ENCODE assay signal across 15 mouse cellular contexts in genomic region chr11:22247736-22248135, GRCm38 (mm10).
DNase-seq lines count a peak whose midpoint lies in the region.
"Had no signal": no experiment of that assay in that cellular context is flagged by ENCODE, and none has a peak within 500 bp of the region (broad histone marks: within the 10 kb centered on the region; RNA-seq: fewer than 3 reads in every experiment).

No protein-coding gene starts in this region.

- peak; percentile 15 for DNase-seq in gastrocnemius, adult 18-20 months (ENCODE audit: low spot score)
- no peak for DNase-seq in gastrocnemius, postnatal 14 days
- DNase-seq in lung, postnatal 25 days (ENCODE audit: low spot score): peak; percentile 17
- no peak for DNase-seq in lung, postnatal 10 days
- DNase-seq in 3T3-L1 (ENCODE audit: low read depth, low spot score): peak; percentile 51
- peak; percentile 57 for DNase-seq in skeletal muscle tissue, adult 2 months (ENCODE audit: low read depth, low spot score)
- no peak for DNase-seq in right cerebral cortex, postnatal 4 days
- DNase-seq: adrenal gland, adult 8-10 months; adrenal gland, postnatal 25 days; B cell, adult 2 months; cerebellum, adult 11-12 months; cerebellum, adult 8-10 months; cerebellum, postnatal 10 days; cerebellum, postnatal 36 days; embryo, embryonic 11 days had no signal

- intact Hi-C loops in gastrocnemius, postnatal 14 days (cut with DNase I; ENCODE audit: low total_unique reads): no loop called here

Comparison
In these comparisons a context has a peak if more than half of its experiments do, and no peak if none do; other contexts are left out.
1. DNase-seq: peak in gastrocnemius, adult 18-20 months (single experiment), lung, postnatal 25 days (single experiment), 3T3-L1 (single experiment) and skeletal muscle tissue, adult 2 months (single experiment); none in gastrocnemius, postnatal 14 days (single experiment), lung, postnatal 10 days (single experiment) and right cerebral cortex, postnatal 4 days (single experiment).